8 mouse cellular contexts compared by ENCODE assay signal in genomic region chr6:70956285-70956912, GRCm38 (mm10). TPM values are rescaled to one million over a fixed set of nuclear protein-coding genes. Genes with fewer than 3 reads are reported as not detected.
DNase-seq lines count a peak whose midpoint lies in the region; ATAC-seq and TF ChIP-seq lines count a peak whose summit lies in the region.
"Had no signal": no experiment of that assay in that cellular context is flagged by ENCODE, and none has a peak within 500 bp of the region (broad histone marks: within the 10 kb centered on the region; RNA-seq: fewer than 3 reads in every experiment).

Gene Foxi3 (plus strand): TSS chr6:70956531.

- no peak within 1 kb of the TSS for H3K27ac ChIP-seq in cortical plate, adult 2 months (ENCODE audit: insufficient read depth, low read length)

- TF ChIP-seq POLR2A in cortical plate, adult 2 months (IDR thresholded peaks at IDR 0.05; ENCODE audit: extremely low read depth, insufficient read depth, low read length), result no peak

- DNase-seq in spleen, postnatal 10 days (ENCODE audit: low spot score in 2 of 2), result peak; percentile 4 to 17
- DNase-seq in spleen, postnatal 36 days (ENCODE audit: low spot score in 2 of 2), result no peak
- DNase-seq in heart, postnatal 4 days, result peak; percentile 5
- DNase-seq in kidney, postnatal 4 days, result peak; percentile 65 to 77
- DNase-seq in testis, postnatal 14 days (ENCODE audit: low spot score), result peak; percentile 43

- TF ChIP-seq CTCF in cortical plate, adult 2 months (IDR thresholded peaks at IDR 0.05; ENCODE audit: extremely low read depth, insufficient read depth, low read length), result no peak

- no peaks in the 10 kb centered on the region for H3K4me1 ChIP-seq in cortical plate, adult 2 months (ENCODE audit: control insufficient read depth, insufficient read depth, low read length)

- peak; percentile 57 for ATAC-seq in megakaryocyte progenitor cell, adult 5-6 weeks (replicated peaks; ENCODE audit: poor library complexity)

- H3K4me3 ChIP-seq in cortical plate, adult 2 months (ENCODE audit: insufficient read depth, low read length), result peak within 1 kb of the TSS; percentile 4; the same call in 1 of the 2 replicates
- H3K4me3 ChIP-seq: myocyte had no signal

RNA-seq across cellular contexts. Expression of gene Foxi3, which starts in this region (rescaled TPM):
- polyA plus RNA-seq in cortical plate, adult 2 months (2012; rRNA removed), result not detected in 2 replicates
- total RNA-seq in heart, postnatal 4 days (2021), result not detected
- total RNA-seq in megakaryocyte progenitor cell, adult 5-6 weeks (2015), result not detected in 2 replicates
- total RNA-seq in megakaryocyte progenitor cell, adult 5-6 weeks (2017), result not detected in 2 replicates
- polyA plus RNA-seq: myocyte had no signal

Comparison
In these comparisons a context has a peak if more than half of its experiments do, and no peak if none do; other contexts are left out.
1. DNase-seq: peak in spleen, postnatal 10 days (2 of 2), kidney, postnatal 4 days (2 of 2) and testis, postnatal 14 days (single experiment); none in spleen, postnatal 36 days (0 of 2).
2. Peak in DNase-seq in heart, postnatal 4 days; RNA of the gene not detected or under 1 TPM.
3. Peak in ATAC-seq in megakaryocyte progenitor cell, adult 5-6 weeks; RNA of the gene not detected or under 1 TPM.